Mouse (Mus musculus) adrenal gland, adult 2 months (tissue): ENCODE measurements around the gene Spag4. TPM values are rescaled to one million over a fixed set of nuclear protein-coding genes. Genes with fewer than 3 reads are reported as not detected.

ENCODE experiments used
- DNase-seq: peaks from one replicate; pipeline ENCODE4 v3.0.0; 2021
- long read RNA-seq: library from polyadenylated mRNA; stranded (forward); transcript quantifications from one replicate; pipeline ENCODE4 v2.0.0, GENCODE M21; 2021
- polyA plus RNA-seq: library from polyadenylated mRNA; depleted of rRNA; stranded (reverse); fragments of >200 nt; gene quantifications from 2 replicates; pipeline ENCODE4 v1.2.3, GENCODE M21; 2012; rRNA removed
- total RNA-seq, 2 experiments: library from RNA; stranded (reverse); gene quantifications; 2 replicates each; pipeline ENCODE4 v1.2.3; 2021

The Spag4 gene
- total RNA-seq = 1 to 10 TPM; 3.7 to 4.9 TPM
- 2.3 and 3.8 TPM in 2 replicates for polyA plus RNA-seq
- long read RNA-seq, partial matches to known transcripts = 1 of 9 reads
- long read RNA-seq, other reads (novel, unspliced or antisense) = 6 of 9 reads

GRCm38 (mm10) chr2:156065099-156066041, at the start of gene Spag4:
Gene Spag4 (plus strand): TSS chr2:156065175.
- peak; percentile 91 for DNase-seq

GRCm38 (mm10) chr2:156018106-156018505, 46.9 kb upstream of the Spag4 start:
- peak; percentile 49 for DNase-seq

- DNase-seq = no peak
Measured at GRCm38 (mm10) chr2:156021219-156021618, 43.8 kb upstream of the Spag4 start.

GRCm38 (mm10) chr2:156021765-156022164, 43.2 kb upstream of the Spag4 start:
- DNase-seq = no peak

- no peak for DNase-seq
Measured at GRCm38 (mm10) chr2:156025482-156025881, 39.5 kb upstream of the Spag4 start.

- DNase-seq = no peak
Measured at GRCm38 (mm10) chr2:156039390-156039789, 25.6 kb upstream of the Spag4 start.

GRCm38 (mm10) chr2:156042903-156043302, 22.1 kb upstream of the Spag4 start:
- DNase-seq = no peak

GRCm38 (mm10) chr2:156047929-156048328, 17.0 kb upstream of the Spag4 start:
- DNase-seq = no peak

- no peak for DNase-seq
Measured at GRCm38 (mm10) chr2:156052816-156053215, 12.2 kb upstream of the Spag4 start, which contains the start of gene Fer1l4. Gene Fer1l4 (minus strand): TSS chr2:156052947.

GRCm38 (mm10) chr2:156066126-156066525, 1.2 kb downstream of the Spag4 start:
- DNase-seq = peak; percentile 18

- DNase-seq = no peak
Measured at GRCm38 (mm10) chr2:156067916-156068315, 2.9 kb downstream of the Spag4 start.

GRCm38 (mm10) chr2:156071236-156071635, 6.3 kb downstream of the Spag4 start:
- no peak for DNase-seq

- DNase-seq = no peak
Measured at GRCm38 (mm10) chr2:156073725-156074124, 8.8 kb downstream of the Spag4 start.

- DNase-seq = no peak
Measured at GRCm38 (mm10) chr2:156077461-156077860, 12.5 kb downstream of the Spag4 start.

- DNase-seq = no peak
Measured at GRCm38 (mm10) chr2:156078421-156079182, 13.6 kb downstream of the Spag4 start.

GRCm38 (mm10) chr2:156079183-156079560, 14.2 kb downstream of the Spag4 start:
- peak; percentile 78 for DNase-seq

GRCm38 (mm10) chr2:156079674-156080073, 14.7 kb downstream of the Spag4 start:
- DNase-seq = no peak

- DNase-seq = no peak
Measured at GRCm38 (mm10) chr2:156080391-156080790, 15.4 kb downstream of the Spag4 start.

- DNase-seq = peak; percentile 53
Measured at GRCm38 (mm10) chr2:156084541-156084940, 19.6 kb downstream of the Spag4 start.

GRCm38 (mm10) chr2:156087391-156088110, 22.6 kb downstream of the Spag4 start:
- DNase-seq = no peak

GRCm38 (mm10) chr2:156089799-156090198, 24.8 kb downstream of the Spag4 start:
- no peak for DNase-seq

GRCm38 (mm10) chr2:156091926-156092325, 27.0 kb downstream of the Spag4 start:
- DNase-seq = no peak
